Mouse (Mus musculus) liver, embryonic 14.5 days (tissue): Measurements from ENCODE around the gene Snx20.

Experiments used
- CTCF ChIP-seq: IDR thresholded peaks from 2 replicates; pipeline ENCODE4 v1.5.1; 2016; ENCODE audit warnings: antibody characterized with exemption, low read depth, control low read depth
- EP300 ChIP-seq: IDR thresholded peaks from 2 replicates; pipeline ENCODE4 v1.6.1; 2016; ENCODE audit warnings: antibody characterized with exemption, low read depth

DNA sequence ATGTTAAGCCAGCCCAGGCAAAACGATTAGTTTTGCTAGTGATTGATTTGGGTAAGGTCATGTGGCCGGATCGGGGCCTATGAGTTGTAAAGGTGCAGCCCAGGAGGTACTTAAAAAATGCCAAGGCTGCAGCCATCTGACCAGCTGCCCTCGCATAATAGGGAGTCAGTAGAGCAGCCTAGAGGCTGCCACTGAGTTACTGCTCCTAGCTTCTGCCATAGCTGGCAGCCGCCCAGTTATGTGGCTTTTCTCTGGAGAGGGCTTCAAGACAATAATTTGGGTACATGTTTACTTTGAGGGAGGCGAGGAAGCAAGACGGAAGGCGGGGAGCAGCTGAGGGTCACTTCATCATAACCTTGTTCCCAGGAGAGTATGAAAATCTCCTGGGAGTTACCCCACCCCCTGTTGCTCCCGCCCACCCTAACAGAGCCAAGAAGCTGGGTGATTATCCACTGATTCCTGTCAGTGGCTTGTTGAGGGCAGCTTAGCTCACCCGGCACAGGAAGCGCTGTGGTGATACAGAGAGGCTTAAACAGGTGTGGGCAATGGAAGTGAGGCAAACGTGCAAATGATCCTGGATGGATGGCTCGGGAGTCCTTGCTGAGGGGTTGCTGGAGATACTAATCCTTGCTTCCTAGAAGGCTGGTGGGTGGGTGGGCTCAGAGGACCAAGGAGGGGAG, 30.4 kb downstream of the Snx20 start:
- TF ChIP-seq EP300 (no peak), CTCF (no peak)
